Mouse (Mus musculus) left cerebral cortex, postnatal 36 days (tissue): ENCODE results near the gene Myadml2. TPM values are rescaled to one million over a fixed set of nuclear protein-coding genes. Genes with fewer than 3 reads are reported as not detected.

Experiments
- microRNA-seq: library from miRNA; unstranded; fragments of <30 nt; microRNA quantifications from one replicate; pipeline ENCODE4 v1.2.0, GENCODE M21; 2022
- total RNA-seq, 2 experiments: library from RNA; stranded (reverse); gene quantifications; 2 replicates each; pipeline ENCODE4 v1.2.3; 2021

Gene Myadml2
- total RNA-seq, 2 experiments from 2014 or later, result 8.2 to 11.9 TPM

Small RNAs within 50 kb of the gene (microRNA-seq; reads per million reads assigned to microRNA genes)
- 1.3 reads per million for gene Mir6936

Other genes starting within 250 kb of the Myadml2 start
- gene Nploc4, start 210.4 kb downstream of the Myadml2 start, total RNA-seq, result 10 to 100 TPM; 65.3 to 77.0 TPM
- gene Tspan10, start 205.5 kb downstream of the Myadml2 start, total RNA-seq, result 1 to 10 TPM in 1 of 2 experiments, not detected in 1; 1.8 TPM
- gene Pde6g, start 194.7 kb downstream of the Myadml2 start, total RNA-seq, result under 1 TPM; 0.37 to 0.66 TPM
- 10 to 100 TPM; 14.3 to 20.6 TPM for gene Oxld1, start 190.1 kb downstream of the Myadml2 start, total RNA-seq
- 10 to 100 TPM; 19.9 to 29.4 TPM for gene Ccdc137, start 190.0 kb downstream of the Myadml2 start, total RNA-seq
- gene Arl16, start 180.6 kb downstream of the Myadml2 start, total RNA-seq, result 10 to 100 TPM; 49.3 to 55.0 TPM
- gene Mrpl12, start 163.5 kb downstream of the Myadml2 start, total RNA-seq, result 10 to 100 TPM; 75.6 to 78.5 TPM
- gene Slc25a10, start 156.3 kb downstream of the Myadml2 start, total RNA-seq, result 10 to 100 TPM; 18.2 to 21.9 TPM
- gene Gcgr, start 117.5 kb downstream of the Myadml2 start, total RNA-seq, result not detected
- gene Mcrip1, start 98.4 kb downstream of the Myadml2 start, total RNA-seq, result 10 to 100 TPM; 73.4 to 91.7 TPM
- gene Ppp1r27, start 97.0 kb downstream of the Myadml2 start, total RNA-seq, result not detected
- gene P4hb, start 74.9 kb downstream of the Myadml2 start, total RNA-seq, result 100 to 1,000 TPM; 122 to 126 TPM
- 100 to 1,000 TPM; 304 to 344 TPM for gene Arhgdia, start 66.5 kb downstream of the Myadml2 start, total RNA-seq
- 10 to 100 TPM; 59.7 to 67.5 TPM for gene Alyref, start 49.8 kb downstream of the Myadml2 start, total RNA-seq
- 10 to 100 TPM; 91.4 to 99.7 TPM for gene Anapc11, start 49.7 kb downstream of the Myadml2 start, total RNA-seq
- 1 to 10 TPM in 1 of 2 experiments, not detected in 1; 1.2 TPM for gene Npb, start 39.7 kb downstream of the Myadml2 start, total RNA-seq
- gene Pcyt2, start 30.2 kb downstream of the Myadml2 start, total RNA-seq, result 100 to 1,000 TPM; 115 to 135 TPM
- gene Sirt7, start 22.9 kb downstream of the Myadml2 start, total RNA-seq, result 10 to 100 TPM; 37.8 to 43.3 TPM
- gene Mafg, start 14.6 kb downstream of the Myadml2 start, total RNA-seq, result 100 to 1,000 TPM in 1 of 2 experiments, 10 to 100 TPM in 1; 76.5 to 103 TPM
- gene Pycr1, start 4.4 kb downstream of the Myadml2 start, total RNA-seq, result 1 to 10 TPM; 2.9 to 3.9 TPM
- 1 to 10 TPM; 5.6 to 6.6 TPM for gene Notum, start 13.0 kb upstream of the Myadml2 start, total RNA-seq
- 10 to 100 TPM; 53.1 to 56.9 TPM for gene Aspscr1, start 24.8 kb upstream of the Myadml2 start, total RNA-seq
- 10 to 100 TPM; 18.1 to 19.2 TPM for gene Cenpx, start 65.6 kb upstream of the Myadml2 start, total RNA-seq
- 10 to 100 TPM; 41.9 to 66.1 TPM for gene Lrrc45, start 65.8 kb upstream of the Myadml2 start, total RNA-seq
- 10 to 100 TPM; 34.7 to 39.9 TPM for gene Rac3, start 73.3 kb upstream of the Myadml2 start, total RNA-seq
- gene Dcxr, start 79.1 kb upstream of the Myadml2 start, total RNA-seq, result 10 to 100 TPM in 1 of 2 experiments, 1 to 10 TPM in 1; 8.7 to 10.3 TPM
- 1 to 10 TPM in 1 of 2 experiments, under 1 TPM in 1; 0.32 to 1.6 TPM for gene Cbr2, start 84.0 kb upstream of the Myadml2 start, total RNA-seq
- gene Hmga1b, start 114.6 kb upstream of the Myadml2 start, total RNA-seq, result 10 to 100 TPM; 23.4 to 34.8 TPM
- 10 to 100 TPM; 63.7 to 65.9 TPM for gene Rfng, start 136.0 kb upstream of the Myadml2 start, total RNA-seq
- 100 to 1,000 TPM; 130 to 153 TPM for gene Gps1, start 136.1 kb upstream of the Myadml2 start, total RNA-seq
- gene Dus1l, start 148.2 kb upstream of the Myadml2 start, total RNA-seq, result 10 to 100 TPM; 39.4 to 42.4 TPM
- gene Fasn, start 176.4 kb upstream of the Myadml2 start, total RNA-seq, result 100 to 1,000 TPM; 182 to 190 TPM